Mouse (Mus musculus): Measurements from ENCODE around the gene Scn3b.

- TF ChIP-seq POLR2A (IDR thresholded peaks at IDR 0.05; ENCODE audit: borderline replicate concordance, low read depth, low read length) = no peak
- no peak for TF ChIP-seq CTCF (IDR thresholded peaks at IDR 0.05; ENCODE audit: low read depth, low read length)
Observed at GRCm38 (mm10) chr9:40234233-40235072, 34.6 kb upstream of the Scn3b start.
